Comparison of ENCODE assay signal across 9 mouse cellular contexts in genomic region chr2:104096256-104096655, GRCm38 (mm10). TPM values are rescaled to one million over a fixed set of nuclear protein-coding genes. Genes with fewer than 3 reads are reported as not detected.
DNase-seq lines count a peak whose midpoint lies in the region; ATAC-seq and TF ChIP-seq lines count a peak whose summit lies in the region.
"Had no signal": no experiment of that assay in that cellular context is flagged by ENCODE, and none has a peak within 500 bp of the region (broad histone marks: within the 10 kb centered on the region; RNA-seq: fewer than 3 reads in every experiment).

No protein-coding gene starts in this region.

- no peak for TF ChIP-seq EP300 in heart, postnatal 0 days (IDR thresholded peaks at IDR 0.05; ENCODE audit: low read depth)

- H3K4me3 ChIP-seq in heart, postnatal 0 days (ENCODE audit: low read depth, low read length), result peak overlapping the region; percentile 56
- peak overlapping the region; percentile 83 for H3K4me3 ChIP-seq in bone marrow macrophage, adult 2 months (ENCODE audit: insufficient read depth, low read length)
- H3K4me3 ChIP-seq in intestine, embryonic 16.5 days (ENCODE audit: low read length), result peak overlapping the region; percentile 55
- H3K4me3 ChIP-seq in midbrain, embryonic 16.5 days (ENCODE audit: low read depth, low read length), result peak overlapping the region; percentile 37

- H3K4me1 ChIP-seq in heart, postnatal 0 days (ENCODE audit: control insufficient read depth, insufficient read depth), result peaks cover 18% of the 10 kb centered on the region
- H3K4me1 ChIP-seq in bone marrow macrophage, adult 2 months (ENCODE audit: control insufficient read depth, insufficient read depth, low read length), result peaks cover 2% of the 10 kb centered on the region; the same call in 1 of the 2 replicates
- H3K4me1 ChIP-seq in intestine, embryonic 16.5 days (ENCODE audit: control insufficient read depth, insufficient read depth, low read length), result peaks cover 2% of the 10 kb centered on the region; the same call in 1 of the 2 replicates
- H3K4me1 ChIP-seq in midbrain, embryonic 16.5 days (ENCODE audit: control insufficient read depth, insufficient read depth, low read length), result peaks cover 5% of the 10 kb centered on the region; the same call in 1 of the 2 replicates

- no peak for TF ChIP-seq POLR2A in bone marrow macrophage, adult 2 months (IDR thresholded peaks at IDR 0.05; ENCODE audit: borderline replicate concordance, low read depth, low read length)

- no peak for DNase-seq in heart, postnatal 0 days (ENCODE audit: low spot score)
- no peak for DNase-seq in heart, adult 9 months (ENCODE audit: low spot score in 2 of 2)
- DNase-seq in layer of hippocampus, postnatal 25 days (ENCODE audit: extremely low spot score in 1 of 2, low spot score in 1 of 2), result no peak
- DNase-seq in right cerebral cortex, adult 2 months (ENCODE audit: low spot score in 2 of 2), result no peak
- no peak for DNase-seq in adrenal gland, postnatal 36 days

- no peaks in the 10 kb centered on the region for H3K36me3 ChIP-seq in heart, postnatal 0 days (replicated peaks; ENCODE audit: control insufficient read depth, insufficient read depth, low read length)
- no peaks in the 10 kb centered on the region for H3K36me3 ChIP-seq in intestine, embryonic 16.5 days (ENCODE audit: control insufficient read depth, insufficient read depth, low read length)
- H3K36me3 ChIP-seq in midbrain, embryonic 16.5 days (ENCODE audit: control insufficient read depth, insufficient read depth, low read length), result no peaks in the 10 kb centered on the region

- no peaks in the 10 kb centered on the region for H3K27me3 ChIP-seq in heart, postnatal 0 days (ENCODE audit: control insufficient read depth, insufficient read depth, low read length)
- H3K27me3 ChIP-seq in intestine, embryonic 16.5 days (replicated peaks; ENCODE audit: control insufficient read depth, insufficient read depth, low read length), result no peaks in the 10 kb centered on the region
- no peaks in the 10 kb centered on the region for H3K27me3 ChIP-seq in midbrain, embryonic 16.5 days (ENCODE audit: control insufficient read depth, insufficient read depth, low read depth, low read length)

- H3K27ac ChIP-seq in heart, postnatal 0 days (ENCODE audit: low read depth), result peak overlapping the region; percentile 98
- H3K27ac ChIP-seq in bone marrow macrophage, adult 2 months (ENCODE audit: insufficient read depth, low read depth, low read length), result no peak overlapping the region
- H3K27ac ChIP-seq in intestine, embryonic 16.5 days (ENCODE audit: low read length), result peak overlapping the region; percentile 89
- H3K27ac ChIP-seq in midbrain, embryonic 16.5 days (ENCODE audit: low read length), result 0 out of 2 replicates have a peak overlapping the region, but pooled peaks have one; percentile 53

- H3K9me3 ChIP-seq in heart, postnatal 0 days (replicated peaks; ENCODE audit: control insufficient read depth, low read length), result no peaks in the 10 kb centered on the region
- no peaks in the 10 kb centered on the region for H3K9me3 ChIP-seq in intestine, embryonic 16.5 days (ENCODE audit: control insufficient read depth, low read length)
- H3K9me3 ChIP-seq in midbrain, embryonic 16.5 days (replicated peaks; ENCODE audit: control insufficient read depth, low read length, poor library complexity, severe bottlenecking), result no peaks in the 10 kb centered on the region

- H3K4me2 ChIP-seq in heart, postnatal 0 days (ENCODE audit: low read depth, low read length), result peak overlapping the region; percentile 81
- H3K4me2 ChIP-seq in intestine, embryonic 16.5 days (ENCODE audit: low read depth, low read length), result peak overlapping the region; percentile 67
- peak overlapping the region; percentile 53 for H3K4me2 ChIP-seq in midbrain, embryonic 16.5 days (ENCODE audit: low read length)

- 10% methylated on average over 10 of the region's 10 CpGs for WGBS in heart, postnatal 0 days
- WGBS in intestine, embryonic 16.5 days, result 40% methylated on average over 10 of the region's 10 CpGs
- 37% methylated on average over 10 of the region's 10 CpGs for WGBS in midbrain, embryonic 16.5 days

- ATAC-seq in heart, postnatal 0 days (ENCODE audit: insufficient read depth, low read depth), result no peak
- ATAC-seq in intestine, embryonic 16.5 days, result no peak
- peak; percentile 19; the same call in 1 of the 2 replicates for ATAC-seq in midbrain, embryonic 16.5 days

- peak overlapping the region; percentile 81 for H3K9ac ChIP-seq in heart, postnatal 0 days (replicated peaks; ENCODE audit: low read depth, low read length)
- peak overlapping the region; percentile 72 for H3K9ac ChIP-seq in intestine, embryonic 16.5 days (ENCODE audit: low read depth, low read length)
- peak overlapping the region; percentile 59 for H3K9ac ChIP-seq in midbrain, embryonic 16.5 days (ENCODE audit: low read depth, low read length)

- TF ChIP-seq CTCF in heart, postnatal 0 days (IDR thresholded peaks at IDR 0.05; ENCODE audit: low read depth), result no peak
- no peak for TF ChIP-seq CTCF in bone marrow macrophage, adult 2 months (IDR thresholded peaks at IDR 0.05; ENCODE audit: low read depth, low read length)

RNA-seq across cellular contexts. Expression of gene Cd59a, which starts 0.7 kb away (rescaled TPM):
- total RNA-seq in heart, postnatal 0 days (2014; rRNA removed; ENCODE audit: low replicate concordance), result 28.3 and 40.6 TPM in 2 replicates
- polyA plus RNA-seq in heart, postnatal 0 days (2015; fragmentation: Nextera tagmentation; extraction: Ambion mirVana), result 90.7 and 96.5 TPM in 2 replicates
- polyA plus RNA-seq in bone marrow macrophage, adult 2 months (2012; ENCODE audit: insufficient read depth, insufficient read length, missing spikeins), result 16.3 and 17.4 TPM in 2 replicates
- 36.0 and 37.8 TPM in 2 replicates for polyA plus RNA-seq in intestine, embryonic 16.5 days (2015; fragmentation: Nextera tagmentation; extraction: Ambion mirVana)
- 11.2 and 11.3 TPM in 2 replicates for polyA plus RNA-seq in midbrain, embryonic 16.5 days (2015; fragmentation: Nextera tagmentation; extraction: Ambion mirVana)
- total RNA-seq in layer of hippocampus, postnatal 25 days (2021), result 1 to 10 TPM; 3.8 TPM
- 100 to 1,000 TPM in 1 of 2 experiments, 10 to 100 TPM in 1; 85.0 to 104 TPM for total RNA-seq in adrenal gland, postnatal 36 days (2021)

RNA-seq across cellular contexts. Expression of gene A930018P22Rik, which starts 26.3 kb away (rescaled TPM):
- not detected in 2 replicates for total RNA-seq in heart, postnatal 0 days (2014; rRNA removed; ENCODE audit: low replicate concordance)
- 0.42 and 0.58 TPM in 2 replicates for polyA plus RNA-seq in heart, postnatal 0 days (2015; fragmentation: Nextera tagmentation; extraction: Ambion mirVana)
- not detected in 2 replicates for polyA plus RNA-seq in bone marrow macrophage, adult 2 months (2012; ENCODE audit: insufficient read depth, insufficient read length, missing spikeins)
- polyA plus RNA-seq in intestine, embryonic 16.5 days (2015; fragmentation: Nextera tagmentation; extraction: Ambion mirVana), result 0.16 and 0.28 TPM in 2 replicates
- polyA plus RNA-seq in midbrain, embryonic 16.5 days (2015; fragmentation: Nextera tagmentation; extraction: Ambion mirVana), result not detected in 2 replicates
- under 1 TPM; 0.44 to 0.47 TPM for total RNA-seq in layer of hippocampus, postnatal 25 days (2021)
- 1 to 10 TPM; 1.1 to 2.1 TPM for total RNA-seq in adrenal gland, postnatal 36 days (2021)

RNA-seq across cellular contexts. Expression of gene Cd59b, which starts 26.6 kb away (rescaled TPM):
- 1.1 and 4.2 TPM in 2 replicates for total RNA-seq in heart, postnatal 0 days (2014; rRNA removed; ENCODE audit: low replicate concordance)
- 1.6 and 2.8 TPM in 2 replicates for polyA plus RNA-seq in heart, postnatal 0 days (2015; fragmentation: Nextera tagmentation; extraction: Ambion mirVana)
- polyA plus RNA-seq in bone marrow macrophage, adult 2 months (2012; ENCODE audit: insufficient read depth, insufficient read length, missing spikeins), result 1.9 and 2.1 TPM in 2 replicates
- 6.8 and 7.7 TPM in 2 replicates for polyA plus RNA-seq in intestine, embryonic 16.5 days (2015; fragmentation: Nextera tagmentation; extraction: Ambion mirVana)
- polyA plus RNA-seq in midbrain, embryonic 16.5 days (2015; fragmentation: Nextera tagmentation; extraction: Ambion mirVana), result 1.4 and 2.8 TPM in 2 replicates
- total RNA-seq in layer of hippocampus, postnatal 25 days (2021), result under 1 TPM; 0.75 to 0.98 TPM
- 1 to 10 TPM; 6.8 to 7.8 TPM for total RNA-seq in adrenal gland, postnatal 36 days (2021)

RNA-seq across cellular contexts. Expression of gene Gm10799, which starts 27.9 kb away (rescaled TPM):
- not detected in 2 replicates for total RNA-seq in heart, postnatal 0 days (2014; rRNA removed; ENCODE audit: low replicate concordance)
- polyA plus RNA-seq in heart, postnatal 0 days (2015; fragmentation: Nextera tagmentation; extraction: Ambion mirVana), result not detected in 2 replicates
- not detected in 2 replicates for polyA plus RNA-seq in bone marrow macrophage, adult 2 months (2012; ENCODE audit: insufficient read depth, insufficient read length, missing spikeins)
- polyA plus RNA-seq in intestine, embryonic 16.5 days (2015; fragmentation: Nextera tagmentation; extraction: Ambion mirVana), result not detected in 2 replicates
- polyA plus RNA-seq in midbrain, embryonic 16.5 days (2015; fragmentation: Nextera tagmentation; extraction: Ambion mirVana), result not detected in 2 replicates
- not detected for total RNA-seq in layer of hippocampus, postnatal 25 days (2021)
- not detected for total RNA-seq in adrenal gland, postnatal 36 days (2021)
- total RNA-seq: layer of hippocampus, adult 18-20 months had no signal

RNA-seq across cellular contexts. Expression of gene Gm10912, which starts 30.6 kb away (rescaled TPM):
- not detected in 2 replicates for total RNA-seq in heart, postnatal 0 days (2014; rRNA removed; ENCODE audit: low replicate concordance)
- polyA plus RNA-seq in heart, postnatal 0 days (2015; fragmentation: Nextera tagmentation; extraction: Ambion mirVana), result 0.07 TPM in 1 of 2 replicates, not detected in the other
- 0.66 TPM in 1 of 2 replicates, not detected in the other for polyA plus RNA-seq in bone marrow macrophage, adult 2 months (2012; ENCODE audit: insufficient read depth, insufficient read length, missing spikeins)
- not detected in 2 replicates for polyA plus RNA-seq in intestine, embryonic 16.5 days (2015; fragmentation: Nextera tagmentation; extraction: Ambion mirVana)
- not detected in 2 replicates for polyA plus RNA-seq in midbrain, embryonic 16.5 days (2015; fragmentation: Nextera tagmentation; extraction: Ambion mirVana)
- total RNA-seq in layer of hippocampus, postnatal 25 days (2021), result under 1 TPM; 0.37 to 0.59 TPM
- under 1 TPM; 0.26 to 0.46 TPM for total RNA-seq in adrenal gland, postnatal 36 days (2021)
